Mouse (Mus musculus): ENCODE results near the gene Pigt.

DNA sequence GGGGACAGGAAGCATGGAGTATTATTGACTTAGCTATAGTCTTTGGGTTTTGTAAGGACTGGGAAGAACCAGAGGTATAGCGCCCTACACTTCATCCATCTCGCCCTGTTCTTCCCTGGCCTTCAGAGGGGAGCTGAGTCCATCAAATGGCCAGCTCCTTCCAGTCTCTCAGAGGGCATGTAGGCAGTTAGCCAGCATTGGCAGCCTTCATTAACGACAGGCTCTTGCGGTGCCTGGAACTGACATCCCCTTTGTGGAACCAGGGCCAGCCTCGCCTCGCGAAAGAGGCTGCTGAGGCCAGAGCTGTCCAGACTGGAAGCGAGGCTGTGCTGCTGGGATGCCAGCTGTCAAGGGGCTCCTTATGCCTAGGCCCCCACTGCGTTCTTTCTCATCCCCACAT is 9.5 kb upstream of the Pigt start:
- TF ChIP-seq GATA1 (IDR thresholded peaks at IDR 0.05; ENCODE audit: borderline replicate concordance, low read length) (no peak), FLI1 (IDR thresholded peaks at IDR 0.05; ENCODE audit: low read length) (no peak)

Measured in megakaryocyte, embryonic 14.5 days (primary cell).